Mouse (Mus musculus) liver, adult (tissue): Measurements from ENCODE around the gene Pfkfb4.

ENCODE experiments used
- GATA4 ChIP-seq: IDR thresholded peaks from 2 replicates; pipeline ENCODE4 v1.6.1; 2014; ENCODE audit warnings: mild to moderate bottlenecking, low read length; ENCODE audit not compliant: insufficient replicate concordance

The Pfkfb4 gene

DNA sequence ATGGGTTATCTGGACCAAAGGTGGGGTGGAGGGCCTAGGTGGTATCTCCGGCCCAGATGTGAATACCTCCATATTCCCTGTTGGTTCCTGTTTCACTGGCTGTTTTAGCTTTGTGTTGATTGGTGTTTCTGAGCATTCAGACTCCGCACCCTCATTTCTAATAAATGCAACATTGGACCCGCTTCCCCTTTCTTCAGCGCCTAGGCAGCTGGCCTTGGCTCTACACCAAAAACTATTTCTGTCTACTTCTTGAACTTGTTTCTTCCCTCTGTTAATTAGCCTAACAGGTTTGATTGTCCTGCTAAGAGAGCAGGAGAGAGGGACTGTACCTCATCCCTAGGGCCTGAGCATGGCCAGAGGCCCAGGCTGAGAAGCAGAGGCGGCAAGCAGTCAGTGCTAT, 66.0 kb downstream of the Pfkfb4 start:
- no peak for TF ChIP-seq GATA4

DNA sequence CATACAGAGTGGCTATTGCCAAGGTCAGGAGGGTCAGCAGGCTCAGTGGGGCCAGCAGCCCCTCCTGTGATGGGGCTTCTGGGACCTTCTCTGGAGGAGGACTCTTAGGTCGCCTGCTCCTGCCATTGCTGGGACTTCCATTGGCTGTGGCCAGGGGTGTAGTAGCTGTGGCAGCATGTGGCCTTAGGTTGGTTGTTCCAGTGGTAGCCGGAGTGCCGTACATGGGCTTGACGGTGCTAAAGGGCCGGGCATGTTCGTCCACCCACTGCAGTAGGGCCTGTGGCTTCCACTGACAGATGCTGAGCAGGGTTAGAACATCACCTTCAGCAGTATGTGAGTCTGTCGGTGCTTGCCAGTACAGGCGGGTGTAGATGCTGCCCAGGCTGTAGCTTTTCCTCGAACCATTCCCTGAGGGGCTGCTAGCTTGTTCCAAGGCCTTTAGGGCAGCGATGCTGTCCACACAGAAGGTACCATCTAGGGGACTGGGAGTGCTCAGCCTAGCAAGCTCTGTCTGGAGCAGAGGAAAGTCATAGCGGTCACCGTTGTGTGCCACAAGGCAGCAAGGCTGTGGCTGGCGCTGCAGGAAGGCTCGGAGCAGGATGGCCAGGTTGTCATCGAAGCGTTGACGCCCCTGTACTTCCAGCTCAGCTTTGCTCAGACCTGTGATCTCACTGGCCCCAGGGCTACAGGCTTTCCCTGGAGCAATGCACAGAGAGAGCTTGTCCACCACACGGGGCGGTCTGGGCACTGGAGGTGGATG, 66.6 kb downstream of the Pfkfb4 start:
- TF ChIP-seq GATA4 = no peak

DNA sequence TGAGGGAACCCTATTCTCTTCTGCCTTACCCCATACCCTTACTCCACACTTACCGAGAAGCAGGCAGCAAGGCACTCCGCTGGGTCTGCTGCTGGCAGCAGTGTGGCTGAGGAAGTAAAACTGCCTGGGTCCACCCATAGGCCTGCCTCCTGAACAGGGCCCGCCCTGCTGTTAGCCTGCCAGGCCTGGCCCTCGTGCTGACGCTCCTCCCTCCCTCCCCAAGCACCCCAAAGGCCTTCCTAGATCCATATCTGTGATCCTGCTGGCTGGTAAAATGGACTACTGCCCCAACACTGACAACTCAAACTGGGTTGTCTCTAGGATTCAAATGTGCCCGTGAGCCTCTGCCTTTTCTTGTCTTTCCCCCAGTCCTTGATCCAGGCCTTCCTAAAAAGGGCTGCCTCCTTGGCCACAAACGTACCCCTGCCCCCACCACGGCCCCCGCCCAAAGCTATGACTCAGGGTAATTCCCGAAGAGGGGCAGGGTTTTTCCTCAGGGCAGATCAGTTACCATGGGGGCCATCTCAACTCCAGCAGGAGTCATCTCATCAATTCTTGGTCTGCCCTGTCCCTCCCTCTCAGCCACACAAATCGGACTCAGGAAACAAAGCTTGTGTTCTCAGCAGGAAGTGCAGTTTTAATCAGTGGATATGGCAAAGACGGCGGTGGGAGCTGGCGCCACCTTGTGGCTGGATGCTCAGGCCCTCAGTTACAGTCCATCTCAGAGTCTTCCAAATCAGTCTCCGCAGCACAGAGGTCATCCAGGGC, 67.7 kb downstream of the Pfkfb4 start, which contains the start of gene Trex1:
Gene Trex1, minus strand, starts transcription at position 599 of the 768 bp plus-strand sequence.
- TF ChIP-seq GATA4 = peak; percentile 87; the same call in 1 of the 2 replicates

DNA sequence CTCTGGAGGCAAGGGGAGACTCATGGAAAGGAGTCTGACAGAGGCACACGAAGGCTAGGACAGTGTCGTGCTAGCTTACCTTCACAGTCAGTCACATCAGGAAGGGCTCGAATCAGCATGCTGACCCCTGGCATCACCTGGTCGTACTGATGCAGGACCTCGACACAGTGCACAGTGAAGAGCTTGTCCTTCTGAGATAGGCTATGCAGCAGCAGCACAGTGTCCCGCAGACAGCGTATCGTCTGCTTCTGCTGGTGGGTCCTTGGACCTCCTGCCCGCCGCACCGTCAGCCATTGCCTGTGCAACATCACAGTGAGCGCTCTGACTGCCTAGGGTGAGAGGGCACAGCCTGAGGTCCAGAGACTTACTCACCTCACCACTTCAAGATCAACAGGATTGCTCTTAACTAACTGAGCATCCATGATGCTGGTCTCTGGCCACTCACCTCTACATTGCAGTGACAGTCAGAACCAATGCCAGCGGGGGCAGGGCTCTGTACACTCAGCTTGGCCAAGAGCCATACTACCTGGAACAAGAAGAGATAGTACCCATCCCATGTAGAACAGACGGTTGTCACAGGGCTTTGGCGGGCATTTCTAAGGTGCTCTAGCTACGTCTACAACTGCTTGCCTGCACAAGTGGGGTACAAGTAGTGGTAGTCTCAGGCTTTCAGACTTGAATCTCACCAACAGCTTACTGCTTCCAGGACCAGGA, 68.8 kb downstream of the Pfkfb4 start:
- no peak for TF ChIP-seq GATA4

DNA sequence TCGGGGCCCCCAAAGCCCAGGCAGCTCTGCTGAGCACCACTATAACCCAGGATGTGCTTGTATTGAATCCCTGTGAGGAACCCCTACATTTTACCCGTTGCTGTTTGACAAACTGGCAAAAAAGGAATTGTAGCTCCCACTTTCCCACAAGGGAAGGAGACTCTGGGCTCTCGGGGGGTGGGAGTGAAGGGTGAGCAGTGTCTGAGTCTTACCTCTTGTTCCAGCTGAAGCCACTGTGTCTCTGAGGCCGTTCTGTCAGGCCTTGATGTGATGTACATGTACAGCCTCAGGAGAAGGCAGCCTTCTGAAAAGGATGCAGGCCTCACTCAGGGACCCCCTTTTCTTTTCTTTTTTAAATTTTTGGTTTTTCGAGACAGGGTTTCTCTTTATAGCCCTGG, 69.3 kb downstream of the Pfkfb4 start:
- TF ChIP-seq GATA4 = no peak

DNA sequence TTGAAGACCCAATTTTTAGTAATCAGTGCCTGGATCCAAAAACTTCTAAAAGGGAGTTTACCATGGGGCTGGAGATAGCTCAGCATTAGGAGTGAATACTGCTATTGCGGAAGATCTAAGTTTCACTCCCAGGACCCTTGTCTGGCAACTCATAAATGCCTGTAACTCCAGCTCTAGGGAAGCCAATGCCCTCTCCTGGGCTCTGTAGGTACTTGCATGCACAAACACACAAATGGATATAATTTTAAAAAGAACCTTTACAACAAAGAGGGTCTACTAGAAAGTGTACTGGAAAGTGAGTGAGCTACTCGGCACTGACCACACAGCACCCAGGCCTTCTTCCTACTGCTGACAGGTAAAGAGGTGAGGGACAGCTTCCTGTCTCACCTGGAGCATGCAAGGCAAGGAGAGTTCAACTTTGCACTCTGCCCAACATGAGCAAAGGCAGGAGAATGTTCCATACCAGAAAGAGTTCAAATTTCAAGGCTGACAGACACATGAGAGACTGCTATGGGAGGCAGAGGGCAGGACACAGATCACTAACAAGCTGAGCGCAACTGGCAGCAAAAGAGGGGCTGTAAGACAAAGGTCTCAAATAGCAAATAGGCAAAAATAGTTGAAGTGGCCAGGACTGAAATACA, 76.6 kb downstream of the Pfkfb4 start:
- no peak for TF ChIP-seq GATA4

DNA sequence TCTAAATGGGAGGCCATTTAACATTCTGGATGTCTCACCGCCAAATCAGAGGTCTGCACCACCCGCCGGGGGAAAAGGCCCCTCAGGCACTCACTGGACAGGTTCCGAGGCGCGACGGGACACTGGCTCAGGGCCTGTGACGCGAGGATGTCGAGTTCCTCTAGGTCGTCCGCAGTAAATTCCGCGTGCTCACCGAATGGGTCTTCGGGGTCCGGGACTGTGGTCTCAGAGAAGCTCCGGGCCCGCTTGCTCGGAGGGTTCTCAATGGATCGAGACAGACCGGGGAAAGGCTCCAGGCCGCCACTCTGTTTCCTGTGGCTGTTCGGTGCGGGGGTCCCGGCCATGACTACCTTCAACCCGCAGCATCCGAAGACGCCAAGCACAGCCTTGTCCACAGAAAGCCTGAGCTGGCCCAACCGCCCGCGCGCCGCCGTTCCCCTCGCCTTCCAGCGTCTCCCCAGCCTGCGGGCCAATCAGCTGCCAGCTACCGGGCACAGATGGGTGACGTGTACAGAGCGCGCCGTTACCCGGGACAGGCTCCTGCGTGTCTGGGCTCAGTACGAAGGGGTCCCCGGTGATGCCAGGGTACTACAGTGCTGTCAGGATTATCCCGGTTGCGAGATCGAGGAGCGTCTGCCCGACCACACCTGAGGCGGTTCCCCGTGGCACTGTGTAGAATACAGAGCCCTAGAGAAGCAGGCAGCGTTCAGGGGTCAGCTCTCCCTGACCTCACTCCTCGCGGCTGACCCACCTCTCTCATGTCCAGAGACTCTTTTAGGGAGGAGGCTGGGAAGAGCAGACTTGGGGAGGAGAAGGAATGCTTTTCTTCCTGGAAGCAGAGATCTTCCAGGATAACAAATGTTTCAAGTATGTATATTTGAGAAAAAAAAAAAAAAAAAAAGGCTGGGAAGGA, 82.3 kb downstream of the Pfkfb4 start, which contains the start of gene Atrip:
Gene Atrip, minus strand, starts transcription at position 464 of the 913 bp plus-strand sequence.
- TF ChIP-seq GATA4 = peak; percentile 14; the same call in 1 of the 2 replicates

DNA sequence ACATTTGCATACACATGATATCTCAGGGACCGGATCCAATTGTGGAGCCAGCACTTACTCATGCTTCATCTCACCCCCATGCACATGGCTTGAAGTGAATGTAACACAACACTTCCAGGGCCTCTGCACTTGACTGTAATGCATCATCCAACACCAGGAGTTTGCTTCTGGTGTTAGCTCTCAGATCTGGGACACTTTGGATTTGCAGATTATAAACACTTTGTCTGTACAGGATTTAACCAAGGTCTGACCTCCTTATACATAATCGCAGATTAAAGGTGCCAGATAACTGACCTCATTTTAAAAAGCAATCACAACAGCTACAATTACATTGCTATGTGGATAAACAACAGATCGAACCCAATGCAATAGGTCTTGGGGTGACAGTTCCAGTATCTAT, 88.9 kb downstream of the Pfkfb4 start:
- TF ChIP-seq GATA4 = no peak

DNA sequence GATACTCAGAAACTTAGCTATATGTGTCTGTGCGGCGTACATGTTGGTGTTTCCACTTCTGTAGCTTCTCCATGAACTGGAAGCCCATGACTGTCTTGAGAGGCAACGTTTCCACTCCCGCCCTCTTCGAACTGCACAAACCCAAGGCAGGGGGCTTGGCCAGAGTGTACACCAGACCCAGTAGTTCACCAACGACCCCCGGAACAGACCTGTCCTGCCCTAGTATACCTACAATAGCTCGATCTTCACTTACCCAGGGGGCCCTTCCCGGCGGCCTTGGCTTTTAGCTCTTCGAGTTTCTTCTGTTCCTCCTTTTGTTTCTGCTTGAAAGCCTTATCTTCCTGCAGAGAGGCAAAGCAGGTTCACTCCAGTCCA, 90.2 kb downstream of the Pfkfb4 start:
- TF ChIP-seq GATA4 = no peak
